Mouse (Mus musculus): Measurements from ENCODE around the gene Tmem255b.

Gene Tmem255b

GRCm38 (mm10) chr8:13492198-13492995, 57.4 kb downstream of the Tmem255b start:
- DNase-seq = peak; percentile 70 to 82

GRCm38 (mm10) chr8:13493011-13493410, 58.0 kb downstream of the Tmem255b start:
- peak in 1 of 2 experiments; percentile 50 for DNase-seq

GRCm38 (mm10) chr8:13493858-13494631, 59.1 kb downstream of the Tmem255b start, which contains the start of gene Gas6:
Gene Gas6, minus strand, starts transcription at chr8:13494490.
- peak; percentile 84 to 90 for DNase-seq

GRCm38 (mm10) chr8:13501221-13501620, 66.2 kb downstream of the Tmem255b start:
- no peak for DNase-seq

GRCm38 (mm10) chr8:13503936-13504606, 69.1 kb downstream of the Tmem255b start:
- no peak for DNase-seq

- DNase-seq = no peak
Measured at GRCm38 (mm10) chr8:13504894-13505674, 70.1 kb downstream of the Tmem255b start.

- DNase-seq = peak; percentile 87 to 93
Measured at GRCm38 (mm10) chr8:13506849-13507248, 71.9 kb downstream of the Tmem255b start.

- DNase-seq = no peak
Measured at GRCm38 (mm10) chr8:13507284-13507937, 72.4 kb downstream of the Tmem255b start.

GRCm38 (mm10) chr8:13512016-13512415, 77.0 kb downstream of the Tmem255b start:
- no peak for DNase-seq

GRCm38 (mm10) chr8:13512677-13513076, 77.7 kb downstream of the Tmem255b start:
- no peak for DNase-seq

- DNase-seq = no peak
Measured at GRCm38 (mm10) chr8:13513556-13514370, 78.8 kb downstream of the Tmem255b start.

GRCm38 (mm10) chr8:13516011-13516442, 81.0 kb downstream of the Tmem255b start:
- DNase-seq = peak; percentile 69 to 74

GRCm38 (mm10) chr8:13516728-13517127, 81.7 kb downstream of the Tmem255b start:
- no peak for DNase-seq

- no peak for DNase-seq
Measured at GRCm38 (mm10) chr8:13517284-13517781, 82.3 kb downstream of the Tmem255b start.

All from kidney, postnatal 4 days (tissue).